Mouse (Mus musculus): Measurements from ENCODE around the gene Abhd10. TPM values are rescaled to one million over a fixed set of nuclear protein-coding genes. Genes with fewer than 3 reads are reported as not detected.

Gene Abhd10
- polyA plus RNA-seq (2014; fragmentation: Nextera tagmentation; extraction: Ambion mirVana): 28.3 and 30.7 TPM in 2 replicates

DNA sequence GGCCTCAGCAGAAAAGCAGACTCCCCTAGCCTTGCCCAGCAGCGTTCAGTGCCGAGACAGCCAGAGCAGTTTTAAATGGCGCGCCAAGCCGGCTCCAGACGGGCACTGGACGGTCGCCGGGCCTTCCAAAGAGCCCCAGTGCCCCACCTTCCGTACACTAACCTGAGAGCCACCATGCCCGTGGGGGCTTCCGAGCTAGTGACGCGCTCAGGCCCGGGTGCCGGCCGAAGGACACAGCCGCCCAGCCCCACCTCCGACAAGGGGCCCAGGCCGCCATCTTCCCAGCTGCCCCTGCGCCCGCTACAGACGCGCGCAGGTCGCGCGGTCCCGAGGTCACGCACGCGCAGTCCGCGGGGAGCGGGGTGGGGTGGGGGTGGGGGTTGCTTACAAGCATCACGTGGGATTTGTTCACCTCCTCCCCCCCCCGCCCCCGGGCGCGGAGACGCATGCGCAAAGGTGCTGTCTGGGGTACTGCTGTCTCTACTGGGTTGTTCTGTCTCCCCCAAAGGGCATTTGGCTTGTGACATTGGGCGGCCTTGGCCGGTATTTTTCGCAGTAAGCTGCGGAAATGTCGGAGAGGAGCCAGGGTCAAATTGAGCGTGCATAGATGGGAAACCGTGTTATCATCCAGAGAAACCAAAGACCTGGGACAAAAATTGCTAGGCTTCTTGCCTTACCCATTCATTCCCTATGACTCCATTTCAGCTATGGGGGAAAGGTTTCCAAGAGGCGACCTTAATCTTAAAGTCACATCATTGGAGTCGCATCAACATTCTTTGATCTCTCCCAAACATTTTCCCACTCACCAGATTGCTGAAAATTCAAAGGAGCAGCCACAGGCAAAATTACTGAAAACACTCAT, at the start of gene Abhd10:
Gene Abhd10, minus strand, starts transcription at position 341 of the 862 bp plus-strand sequence.
- under 1% methylated on average over 51 of the region's 51 CpGs for WGBS
- Histone ChIP-seq H3K27me3 (replicated peaks; ENCODE audit: control insufficient read depth, insufficient read depth, low read length) (no peaks in the 10 kb centered on the region), H3K9me3 (ENCODE audit: control insufficient read depth, low read length) (no peaks in the 10 kb centered on the region), H3K4me1 (replicated peaks; ENCODE audit: control insufficient read depth, insufficient read depth, low read length) (peaks cover 13% of the 10 kb centered on the region), H3K4me3 (ENCODE audit: low read depth, low read length) (peak within 1 kb of the TSS; percentile 84), H3K27ac (ENCODE audit: low read depth, low read length) (peak within 1 kb of the TSS; percentile 84), H3K36me3 (ENCODE audit: control insufficient read depth, insufficient read depth, low read length) (0 out of 2 replicates have a peak, but pooled peaks cover 2% of the 10 kb centered on the region), H3K9ac (ENCODE audit: low read depth, low read length) (peak within 1 kb of the TSS; percentile 95), H3K4me2 (peak within 1 kb of the TSS; percentile 67)
- DNase-seq (ENCODE audit: low spot score): peak; percentile 98
- peak; percentile 99 for ATAC-seq (replicated peaks; ENCODE audit: low FRiP score)

- H3K27ac ChIP-seq (ENCODE audit: low read depth, low read length): no peak overlapping the region
- no peak overlapping the region for H3K4me3 ChIP-seq (ENCODE audit: low read depth, low read length)
- DNase-seq (ENCODE audit: low spot score) (no peak), ATAC-seq (replicated peaks; ENCODE audit: low FRiP score) (no peak)
- H3K9ac ChIP-seq (ENCODE audit: low read depth, low read length): no peak overlapping the region
- H3K4me1 ChIP-seq (replicated peaks; ENCODE audit: control insufficient read depth, insufficient read depth, low read length): no peaks in the 10 kb centered on the region
- 74% methylated on average over 5 of the region's 5 CpGs for WGBS
- no peak overlapping the region for H3K4me2 ChIP-seq
- H3K9me3 ChIP-seq (ENCODE audit: control insufficient read depth, low read length): no peaks in the 10 kb centered on the region
- H3K36me3 ChIP-seq (ENCODE audit: control insufficient read depth, insufficient read depth, low read length): 0 out of 2 replicates have a peak, but pooled peaks cover 2% of the 10 kb centered on the region
- no peaks in the 10 kb centered on the region for H3K27me3 ChIP-seq (replicated peaks; ENCODE audit: control insufficient read depth, insufficient read depth, low read length)
Observed at GRCm38 (mm10) chr16:45791286-45791685, 48.5 kb upstream of the Abhd10 start.

DNA sequence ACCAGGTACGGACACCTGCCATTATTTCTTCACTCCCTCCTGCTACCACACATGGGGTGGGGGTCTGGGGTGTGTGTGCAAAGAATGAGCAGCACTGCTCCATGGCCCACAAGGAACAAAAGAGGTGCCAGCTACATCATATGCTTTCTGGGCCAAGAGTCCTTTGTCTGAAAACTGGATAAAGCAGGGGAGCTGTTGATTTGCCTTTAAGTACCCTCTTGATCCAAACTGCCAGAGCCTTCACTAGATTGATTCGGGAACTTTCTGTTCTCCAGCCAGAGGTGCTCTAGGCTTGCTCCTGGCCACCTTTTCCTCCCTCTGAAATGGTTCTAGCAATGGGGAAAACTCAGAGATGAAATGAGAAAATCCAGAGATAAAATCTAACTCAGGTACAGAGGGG, 46.6 kb upstream of the Abhd10 start:
- 83% methylated on average over 2 of the region's 2 CpGs for WGBS
- no peak overlapping the region for H3K27ac ChIP-seq (ENCODE audit: low read depth, low read length)
- H3K9ac ChIP-seq (ENCODE audit: low read depth, low read length): no peak overlapping the region
- no peaks in the 10 kb centered on the region for H3K4me1 ChIP-seq (replicated peaks; ENCODE audit: control insufficient read depth, insufficient read depth, low read length)
- no peaks in the 10 kb centered on the region for H3K9me3 ChIP-seq (ENCODE audit: control insufficient read depth, low read length)
- DNase-seq (ENCODE audit: low spot score) (no peak), ATAC-seq (replicated peaks; ENCODE audit: low FRiP score) (no peak)
- no peak overlapping the region for H3K4me3 ChIP-seq (ENCODE audit: low read depth, low read length)
- H3K27me3 ChIP-seq (replicated peaks; ENCODE audit: control insufficient read depth, insufficient read depth, low read length): no peaks in the 10 kb centered on the region
- H3K36me3 ChIP-seq (ENCODE audit: control insufficient read depth, insufficient read depth, low read length): 0 out of 2 replicates have a peak, but pooled peaks cover 2% of the 10 kb centered on the region
- no peak overlapping the region for H3K4me2 ChIP-seq

DNA sequence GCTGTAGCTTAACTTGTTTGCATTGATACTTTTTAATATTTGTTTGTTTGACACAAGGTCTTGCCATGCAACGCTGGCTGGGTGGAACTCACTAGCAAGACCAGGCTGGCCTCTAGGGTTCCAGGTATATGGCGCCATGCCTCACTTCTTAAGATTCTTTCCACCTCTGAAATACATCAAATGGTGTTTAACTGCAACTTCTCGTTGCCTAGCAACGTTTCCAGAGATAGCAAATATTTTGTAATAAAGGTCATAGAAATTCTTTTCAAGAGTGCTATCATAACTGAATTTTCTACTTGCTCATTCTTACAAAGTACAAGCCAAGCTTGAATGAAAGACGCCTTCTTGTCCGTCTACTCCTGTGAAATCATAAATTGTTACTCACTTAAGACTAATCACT, 44.9 kb upstream of the Abhd10 start:
- Histone ChIP-seq H3K9ac (ENCODE audit: low read depth, low read length) (no peak overlapping the region), H3K9me3 (ENCODE audit: control insufficient read depth, low read length) (no peaks in the 10 kb centered on the region), H3K4me3 (ENCODE audit: low read depth, low read length) (no peak overlapping the region), H3K27ac (ENCODE audit: low read depth, low read length) (no peak overlapping the region), H3K4me2 (no peak overlapping the region), H3K27me3 (replicated peaks; ENCODE audit: control insufficient read depth, insufficient read depth, low read length) (no peaks in the 10 kb centered on the region), H3K36me3 (ENCODE audit: control insufficient read depth, insufficient read depth, low read length) (0 out of 2 replicates have a peak, but pooled peaks cover 2% of the 10 kb centered on the region), H3K4me1 (replicated peaks; ENCODE audit: control insufficient read depth, insufficient read depth, low read length) (no peaks in the 10 kb centered on the region)
- DNase-seq (ENCODE audit: low spot score) (no peak), ATAC-seq (replicated peaks; ENCODE audit: low FRiP score) (no peak)
- WGBS: 90% methylated on average over 6 of the region's 6 CpGs

GRCm38 (mm10) chr16:45786639-45787038, 43.9 kb upstream of the Abhd10 start:
- no peak overlapping the region for H3K4me2 ChIP-seq
- no peak overlapping the region for H3K27ac ChIP-seq (ENCODE audit: low read depth, low read length)
- DNase-seq (ENCODE audit: low spot score): no peak
- no peak overlapping the region for H3K9ac ChIP-seq (ENCODE audit: low read depth, low read length)
- 0 out of 2 replicates have a peak, but pooled peaks cover 2% of the 10 kb centered on the region for H3K36me3 ChIP-seq (ENCODE audit: control insufficient read depth, insufficient read depth, low read length)
- H3K4me3 ChIP-seq (ENCODE audit: low read depth, low read length): no peak overlapping the region
- no peaks in the 10 kb centered on the region for H3K4me1 ChIP-seq (replicated peaks; ENCODE audit: control insufficient read depth, insufficient read depth, low read length)
- H3K27me3 ChIP-seq (replicated peaks; ENCODE audit: control insufficient read depth, insufficient read depth, low read length): no peaks in the 10 kb centered on the region
- 35% methylated on average over 8 of the region's 8 CpGs for WGBS
- 0 out of 2 replicates have a peak, but pooled peaks have one; percentile 18 for ATAC-seq (replicated peaks; ENCODE audit: low FRiP score)
- H3K9me3 ChIP-seq (ENCODE audit: control insufficient read depth, low read length): no peaks in the 10 kb centered on the region

DNA sequence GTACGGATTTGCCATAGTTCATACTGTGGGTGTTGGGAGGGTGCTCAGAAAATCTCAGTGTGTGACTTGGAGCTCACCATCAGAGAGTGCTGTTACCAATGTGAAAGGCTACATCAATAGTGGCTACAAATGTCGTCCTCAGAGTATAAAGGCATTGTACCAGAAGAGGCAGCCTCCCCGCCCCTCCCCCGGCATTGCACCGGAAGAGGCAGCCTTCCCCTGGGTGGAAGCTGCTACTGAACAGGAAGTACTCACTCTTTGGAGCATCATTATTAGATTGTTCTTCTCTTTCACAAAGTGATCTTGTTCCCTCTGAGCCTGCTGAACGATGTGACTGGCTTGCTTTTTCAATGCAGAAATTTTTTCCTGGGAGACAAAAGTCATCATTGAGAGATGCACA, 37.2 kb upstream of the Abhd10 start:
- Histone ChIP-seq H3K4me1 (replicated peaks; ENCODE audit: control insufficient read depth, insufficient read depth, low read length) (no peaks in the 10 kb centered on the region), H3K9me3 (ENCODE audit: control insufficient read depth, low read length) (no peaks in the 10 kb centered on the region), H3K9ac (ENCODE audit: low read depth, low read length) (no peak overlapping the region), H3K36me3 (ENCODE audit: control insufficient read depth, insufficient read depth, low read length) (no peaks in the 10 kb centered on the region; the same call in 1 of the 2 replicates), H3K4me2 (no peak overlapping the region), H3K27ac (ENCODE audit: low read depth, low read length) (no peak overlapping the region), H3K27me3 (replicated peaks; ENCODE audit: control insufficient read depth, insufficient read depth, low read length) (no peaks in the 10 kb centered on the region), H3K4me3 (ENCODE audit: low read depth, low read length) (no peak overlapping the region)
- no peak for ATAC-seq (replicated peaks; ENCODE audit: low FRiP score)
- DNase-seq (ENCODE audit: low spot score): no peak
- 70% methylated on average over 6 of the region's 6 CpGs for WGBS

- DNase-seq (ENCODE audit: low spot score) (no peak), ATAC-seq (replicated peaks; ENCODE audit: low FRiP score) (no peak)
- H3K9me3 ChIP-seq (ENCODE audit: control insufficient read depth, low read length): no peaks in the 10 kb centered on the region
- peaks cover 3% of the 10 kb centered on the region; the same call in 1 of the 2 replicates for H3K36me3 ChIP-seq (ENCODE audit: control insufficient read depth, insufficient read depth, low read length)
- no peak overlapping the region for H3K4me3 ChIP-seq (ENCODE audit: low read depth, low read length)
- H3K9ac ChIP-seq (ENCODE audit: low read depth, low read length): no peak overlapping the region
- 80% methylated on average over 5 of the region's 5 CpGs for WGBS
- H3K27me3 ChIP-seq (replicated peaks; ENCODE audit: control insufficient read depth, insufficient read depth, low read length): no peaks in the 10 kb centered on the region
- no peak overlapping the region for H3K27ac ChIP-seq (ENCODE audit: low read depth, low read length)
- H3K4me2 ChIP-seq: no peak overlapping the region
- no peaks in the 10 kb centered on the region for H3K4me1 ChIP-seq (replicated peaks; ENCODE audit: control insufficient read depth, insufficient read depth, low read length)
Observed at GRCm38 (mm10) chr16:45774813-45775212, 32.1 kb upstream of the Abhd10 start.

GRCm38 (mm10) chr16:45770914-45771313, 28.2 kb upstream of the Abhd10 start:
- no peak overlapping the region for H3K27ac ChIP-seq (ENCODE audit: low read depth, low read length)
- no peaks in the 10 kb centered on the region for H3K4me1 ChIP-seq (replicated peaks; ENCODE audit: control insufficient read depth, insufficient read depth, low read length)
- DNase-seq (ENCODE audit: low spot score) (no peak), ATAC-seq (replicated peaks; ENCODE audit: low FRiP score) (no peak)
- no peak overlapping the region for H3K9ac ChIP-seq (ENCODE audit: low read depth, low read length)
- H3K4me3 ChIP-seq (ENCODE audit: low read depth, low read length): no peak overlapping the region
- no peak overlapping the region for H3K4me2 ChIP-seq
- WGBS: 93% methylated on average over 6 of the region's 6 CpGs
- H3K27me3 ChIP-seq (replicated peaks; ENCODE audit: control insufficient read depth, insufficient read depth, low read length): no peaks in the 10 kb centered on the region
- peaks cover 3% of the 10 kb centered on the region; the same call in 1 of the 2 replicates for H3K36me3 ChIP-seq (ENCODE audit: control insufficient read depth, insufficient read depth, low read length)
- no peaks in the 10 kb centered on the region for H3K9me3 ChIP-seq (ENCODE audit: control insufficient read depth, low read length)

Data from liver, embryonic 11.5 days (tissue).